Mouse (Mus musculus) liver, embryonic 13.5 days (tissue): ENCODE measurements at regions not wholly inside any gene's neighbourhood (a gene's known extent, or its start where the extent isn't known, plus 50 kb on each side); places are given as distances from the start of the nearest gene placed in this dataset.

Experiments
- ATAC-seq: fragments of 200-750 bp; cut with Nextera tagmentation; 2 replicates; pipeline ENCODE4 v1.8.0; 2017; ENCODE audit warnings: low read depth, mild to moderate bottlenecking, moderate number of reproducible peaks, moderate library complexity
- DNase-seq: peaks from one replicate; pipeline ENCODE4 v3.0.0; 2022
- H3K27ac ChIP-seq: fragments of 300-500 bp; sonication (generic); 2 replicates; pipeline ENCODE4 v1.5.1; 2015; ENCODE audit warnings: moderate library complexity, mild to moderate bottlenecking, inconsistent platforms
- H3K27me3 ChIP-seq: fragments of 300-500 bp; sonication (generic); 2 replicates; pipeline ENCODE4 v1.6.1; 2015; ENCODE audit warnings: mild to moderate bottlenecking, inconsistent platforms
- H3K36me3 ChIP-seq: fragments of 300-500 bp; sonication (generic); 2 replicates; pipeline ENCODE4 v1.6.1; 2015; ENCODE audit warnings: mild to moderate bottlenecking, inconsistent platforms
- H3K4me1 ChIP-seq: fragments of 300-500 bp; sonication (generic); replicated peaks from 2 replicates; pipeline ENCODE4 v1.6.1; 2015; ENCODE audit warnings: inconsistent platforms
- H3K4me2 ChIP-seq: fragments of 300-500 bp; sonication (generic); 2 replicates; pipeline ENCODE4 v1.6.1; 2015; ENCODE audit warnings: inconsistent platforms, mild to moderate bottlenecking, moderate library complexity
- H3K4me3 ChIP-seq: fragments of 300-500 bp; sonication (generic); replicated peaks from 2 replicates; pipeline ENCODE4 v1.5.1; 2015; ENCODE audit warnings: mild to moderate bottlenecking, inconsistent platforms
- H3K9ac ChIP-seq: fragments of 300-500 bp; sonication (generic); 2 replicates; pipeline ENCODE4 v1.6.1; 2015; ENCODE audit warnings: mild to moderate bottlenecking, inconsistent platforms
- H3K9me3 ChIP-seq: fragments of 300-500 bp; sonication (generic); replicated peaks from 2 replicates; pipeline ENCODE4 v1.6.1; 2016; ENCODE audit warnings: inconsistent platforms
- WGBS: fragments of 180-500 bp; shearing (Covaris S2); methylation state at CpG from one replicate; pipeline ENCODE4 v1.1.7; 2015; ENCODE audit not compliant: insufficient replicate concordance; 5-methylcytosine and 5-hydroxymethylcytosine counted together

- Histone ChIP-seq H3K4me3 (no peak overlapping the region), H3K9me3 (no peaks in the 10 kb centered on the region), H3K27ac (no peak overlapping the region), H3K9ac (no peak overlapping the region), H3K4me2 (no peak overlapping the region), H3K4me1 (no peaks in the 10 kb centered on the region), H3K36me3 (no peaks in the 10 kb centered on the region), H3K27me3 (no peaks in the 10 kb centered on the region)
- WGBS, result 39% methylated on average over 2 of the region's 2 CpGs
- ATAC-seq (no peak), DNase-seq (no peak)
Measured at GRCm38 (mm10) chr2:78416574-78417109, 451.3 kb upstream of the Ube2e3 start.

DNA sequence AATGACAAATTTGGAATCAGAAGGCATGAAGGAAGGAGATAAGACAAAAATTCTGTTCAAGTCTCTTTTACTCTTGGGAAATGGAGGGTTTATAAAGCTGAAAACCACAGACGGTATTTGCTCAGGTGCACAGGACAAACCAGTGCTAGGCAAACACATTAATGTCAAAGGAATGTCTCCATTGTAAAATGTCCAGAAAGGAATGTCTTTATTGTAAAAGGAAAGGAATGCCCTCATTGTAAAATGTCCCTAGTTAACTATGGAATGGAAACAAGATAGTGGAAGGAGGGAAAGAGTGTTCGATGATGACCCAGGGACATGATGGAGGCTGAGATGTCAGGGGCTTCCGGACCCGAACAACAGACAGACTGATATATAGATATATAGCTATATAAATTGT, 454.9 kb upstream of the Ube2e3 start:
- Histone ChIP-seq H3K27me3 (no peaks in the 10 kb centered on the region), H3K27ac (no peak overlapping the region), H3K4me2 (no peak overlapping the region), H3K36me3 (no peaks in the 10 kb centered on the region), H3K4me3 (no peak overlapping the region), H3K9me3 (no peaks in the 10 kb centered on the region), H3K4me1 (no peaks in the 10 kb centered on the region), H3K9ac (no peak overlapping the region)
- ATAC-seq (no peak), DNase-seq (no peak)
- 78% methylated on average over 4 of the region's 4 CpGs for WGBS

DNA sequence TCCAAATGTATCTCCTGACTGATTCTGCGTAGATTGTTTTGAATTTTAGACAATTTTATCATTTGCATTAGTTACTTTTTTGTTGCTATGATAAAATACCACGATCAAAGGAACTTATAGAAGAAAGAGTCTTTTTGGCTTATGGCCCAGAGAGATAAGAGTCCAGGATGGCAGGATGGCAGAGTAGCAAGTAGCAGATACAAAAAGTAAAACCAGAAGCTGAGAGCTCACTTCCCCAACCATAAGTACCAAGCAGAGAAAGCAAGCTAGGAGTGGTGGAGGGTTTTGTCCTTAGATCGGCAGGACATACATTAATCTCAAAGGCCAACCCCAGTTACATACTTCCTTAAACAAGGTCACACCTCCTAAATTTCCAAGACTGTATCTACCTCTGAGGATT, 457.7 kb upstream of the Cwc22 start:
- H3K27me3 ChIP-seq, result no peaks in the 10 kb centered on the region
- H3K9ac ChIP-seq, result no peak overlapping the region
- H3K36me3 ChIP-seq, result no peaks in the 10 kb centered on the region
- H3K4me1 ChIP-seq, result no peaks in the 10 kb centered on the region
- DNase-seq, result no peak
- no peak for ATAC-seq
- H3K27ac ChIP-seq, result no peak overlapping the region
- WGBS, result 23% methylated on average over 3 of the region's 3 CpGs
- no peak overlapping the region for H3K4me2 ChIP-seq
- H3K4me3 ChIP-seq, result no peak overlapping the region
- H3K9me3 ChIP-seq, result no peaks in the 10 kb centered on the region

- ATAC-seq, result no peak
- Histone ChIP-seq H3K27me3 (no peaks in the 10 kb centered on the region), H3K9me3 (no peaks in the 10 kb centered on the region), H3K4me3 (no peak overlapping the region), H3K36me3 (no peaks in the 10 kb centered on the region), H3K4me2 (no peak overlapping the region), H3K4me1 (no peaks in the 10 kb centered on the region), H3K27ac (no peak overlapping the region), H3K9ac (no peak overlapping the region)
- DNase-seq, result no peak
Measured at GRCm38 (mm10) chr2:78399236-78399635, 453.1 kb upstream of the Cwc22 start.

GRCm38 (mm10) chr2:78396924-78397323, 450.7 kb upstream of the Cwc22 start:
- no peaks in the 10 kb centered on the region for H3K4me1 ChIP-seq
- no peak overlapping the region for H3K9ac ChIP-seq
- no peaks in the 10 kb centered on the region for H3K27me3 ChIP-seq
- H3K4me3 ChIP-seq, result no peak overlapping the region
- no peaks in the 10 kb centered on the region for H3K9me3 ChIP-seq
- 35% methylated on average over 3 of the region's 3 CpGs for WGBS
- DNase-seq (no peak), ATAC-seq (no peak)
- no peaks in the 10 kb centered on the region for H3K36me3 ChIP-seq
- no peak overlapping the region for H3K4me2 ChIP-seq
- no peak overlapping the region for H3K27ac ChIP-seq

DNA sequence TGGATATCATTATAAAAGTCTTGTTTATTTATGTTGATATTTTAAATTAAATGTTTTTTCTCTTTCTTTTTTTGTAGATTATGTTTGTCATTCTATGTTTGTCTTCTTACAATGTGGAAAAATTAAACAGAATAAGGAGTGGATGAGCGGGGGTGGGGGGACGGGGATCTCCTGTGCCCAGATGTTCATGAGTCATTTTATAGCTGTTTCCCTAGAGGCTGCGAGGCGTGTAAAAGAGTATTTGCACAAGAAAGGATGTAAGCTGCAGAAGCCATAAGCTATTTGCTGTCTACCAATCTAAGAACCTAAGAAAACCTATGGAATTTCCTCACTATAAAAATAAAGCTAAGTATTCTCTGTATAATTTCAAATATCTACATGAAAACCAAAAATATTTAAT, 446.9 kb upstream of the Cwc22 start:
- no peaks in the 10 kb centered on the region for H3K9me3 ChIP-seq
- no peak for DNase-seq
- no peaks in the 10 kb centered on the region for H3K4me1 ChIP-seq
- no peak overlapping the region for H3K27ac ChIP-seq
- H3K4me2 ChIP-seq, result no peak overlapping the region
- ATAC-seq, result no peak
- no peak overlapping the region for H3K4me3 ChIP-seq
- 59% methylated on average over 4 of the region's 4 CpGs for WGBS
- no peak overlapping the region for H3K9ac ChIP-seq
- no peaks in the 10 kb centered on the region for H3K36me3 ChIP-seq
- no peaks in the 10 kb centered on the region for H3K27me3 ChIP-seq

GRCm38 (mm10) chr2:78392425-78392824, 446.2 kb upstream of the Cwc22 start:
- Histone ChIP-seq H3K36me3 (no peaks in the 10 kb centered on the region), H3K9me3 (no peaks in the 10 kb centered on the region), H3K27me3 (no peaks in the 10 kb centered on the region), H3K4me1 (no peaks in the 10 kb centered on the region), H3K9ac (no peak overlapping the region), H3K27ac (no peak overlapping the region), H3K4me3 (no peak overlapping the region), H3K4me2 (no peak overlapping the region)
- DNase-seq (no peak), ATAC-seq (no peak)
- WGBS, result 43% methylated on average over 2 of the region's 2 CpGs

GRCm38 (mm10) chr2:78388001-78388400, 441.8 kb upstream of the Cwc22 start:
- no peaks in the 10 kb centered on the region for H3K27me3 ChIP-seq
- ATAC-seq (no peak), DNase-seq (no peak)
- H3K9ac ChIP-seq, result no peak overlapping the region
- H3K4me2 ChIP-seq, result no peak overlapping the region
- no peaks in the 10 kb centered on the region for H3K4me1 ChIP-seq
- no peaks in the 10 kb centered on the region for H3K9me3 ChIP-seq
- H3K4me3 ChIP-seq, result no peak overlapping the region
- WGBS, result 47% methylated on average over 4 of the region's 4 CpGs
- H3K36me3 ChIP-seq, result no peaks in the 10 kb centered on the region
- H3K27ac ChIP-seq, result no peak overlapping the region

DNA sequence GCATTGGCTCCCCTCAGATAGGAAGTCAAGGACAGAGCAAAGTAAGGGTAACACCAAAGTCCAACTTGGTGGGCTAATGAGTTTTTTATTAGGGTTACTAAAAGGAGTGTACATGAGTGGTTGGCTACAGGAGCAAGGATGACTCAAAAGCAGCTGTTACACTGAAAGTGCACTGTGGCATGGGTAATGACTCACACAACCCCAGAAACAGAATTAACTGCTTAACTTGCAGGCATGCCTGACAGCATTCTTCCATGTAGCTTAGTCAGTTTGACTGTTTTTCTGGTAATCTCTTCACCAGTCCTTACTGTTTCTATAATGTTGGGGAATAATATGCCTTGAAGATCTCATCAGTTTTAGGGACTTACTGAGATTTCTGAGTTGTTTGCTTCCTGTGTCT, 435.1 kb upstream of the Cwc22 start:
- H3K27ac ChIP-seq, result no peak overlapping the region
- DNase-seq (no peak), ATAC-seq (no peak)
- no peak overlapping the region for H3K4me3 ChIP-seq
- H3K36me3 ChIP-seq, result no peaks in the 10 kb centered on the region
- H3K27me3 ChIP-seq, result no peaks in the 10 kb centered on the region
- H3K9me3 ChIP-seq, result no peaks in the 10 kb centered on the region
- no peaks in the 10 kb centered on the region for H3K4me1 ChIP-seq
- no peak overlapping the region for H3K9ac ChIP-seq
- no peak overlapping the region for H3K4me2 ChIP-seq

DNA sequence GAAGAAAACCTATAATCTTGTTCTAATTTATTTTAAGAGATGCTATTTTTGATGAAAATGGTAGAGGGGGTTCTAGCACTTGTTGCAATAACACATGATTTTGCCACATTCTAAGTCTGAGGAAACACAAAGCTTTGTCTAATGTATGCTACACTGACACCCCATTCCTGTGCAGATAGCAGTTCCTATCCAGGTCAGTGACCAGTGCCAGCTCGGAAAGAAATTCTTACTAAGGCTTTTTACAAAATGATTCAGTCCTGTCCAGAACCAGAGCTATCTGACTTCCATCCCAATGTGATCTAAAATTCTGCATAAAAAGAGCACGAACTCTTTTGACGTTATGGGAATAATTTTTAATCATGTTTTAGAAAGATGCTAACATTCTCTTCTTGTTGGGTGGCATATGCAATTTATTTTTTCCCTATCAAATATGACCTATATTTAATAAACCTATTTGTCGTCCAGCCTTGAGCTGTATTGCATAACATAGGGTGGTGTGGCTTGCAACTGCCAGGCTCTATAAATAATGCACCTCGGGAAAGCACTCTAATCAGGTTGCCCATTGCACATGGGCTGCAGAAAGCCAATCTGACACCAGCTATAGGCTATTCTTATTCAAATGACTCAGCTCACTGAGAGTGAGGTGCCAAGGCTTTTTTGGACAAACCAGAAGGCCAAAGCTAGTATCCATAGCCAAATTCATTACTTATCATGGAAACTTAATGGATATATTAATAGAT, 385.7 kb upstream of the Cwc22 start:
- no peak overlapping the region for H3K4me3 ChIP-seq
- H3K27ac ChIP-seq, result no peak overlapping the region
- no peaks in the 10 kb centered on the region for H3K4me1 ChIP-seq
- no peak overlapping the region for H3K9ac ChIP-seq
- WGBS, result 59% methylated on average over 5 of the region's 5 CpGs
- no peaks in the 10 kb centered on the region for H3K9me3 ChIP-seq
- no peaks in the 10 kb centered on the region for H3K36me3 ChIP-seq
- no peak overlapping the region for H3K4me2 ChIP-seq
- ATAC-seq (no peak), DNase-seq (no peak)
- H3K27me3 ChIP-seq, result no peaks in the 10 kb centered on the region

- ATAC-seq (no peak), DNase-seq (no peak)
- Histone ChIP-seq H3K27me3 (no peaks in the 10 kb centered on the region), H3K4me1 (no peaks in the 10 kb centered on the region), H3K27ac (no peak overlapping the region), H3K4me2 (no peak overlapping the region), H3K9me3 (no peaks in the 10 kb centered on the region), H3K36me3 (no peaks in the 10 kb centered on the region), H3K4me3 (no peak overlapping the region), H3K9ac (no peak overlapping the region)
- WGBS, result 59% methylated on average over 2 of the region's 2 CpGs
Measured at GRCm38 (mm10) chr2:78326091-78326490, 379.9 kb upstream of the Cwc22 start.

GRCm38 (mm10) chr2:78322216-78322965, 376.2 kb upstream of the Cwc22 start:
- 43% methylated on average over 3 of the region's 3 CpGs for WGBS
- Histone ChIP-seq H3K4me1 (no peaks in the 10 kb centered on the region), H3K36me3 (no peaks in the 10 kb centered on the region), H3K9ac (no peak overlapping the region), H3K9me3 (no peaks in the 10 kb centered on the region), H3K4me3 (no peak overlapping the region), H3K27ac (no peak overlapping the region), H3K27me3 (no peaks in the 10 kb centered on the region), H3K4me2 (no peak overlapping the region)
- DNase-seq (no peak), ATAC-seq (no peak)
